Comparison of ENCODE assay signal across 9 mouse cellular contexts in the genomic region with DNA sequence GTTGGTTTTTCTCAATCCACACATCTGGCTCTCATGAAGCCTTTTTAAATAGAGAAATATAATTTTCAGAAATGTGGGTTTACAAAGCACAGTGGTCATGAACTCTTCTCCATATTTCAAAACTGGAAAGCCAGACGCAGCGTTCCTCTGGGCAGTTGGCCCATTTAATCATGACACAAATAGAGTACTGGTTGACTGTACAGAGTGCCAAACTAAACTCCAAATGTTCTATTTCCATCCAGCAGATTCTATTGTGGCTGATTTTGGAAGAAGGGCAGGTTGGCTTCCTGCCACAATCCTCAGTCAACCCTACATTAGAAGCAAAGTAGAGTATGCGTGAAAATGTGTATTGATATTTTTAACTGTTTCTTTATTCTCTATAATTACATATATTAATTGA.
DNase-seq lines count a peak whose midpoint lies in the region; ATAC-seq and TF ChIP-seq lines count a peak whose summit lies in the region.
"Had no signal": no experiment of that assay in that cellular context is flagged by ENCODE, and none has a peak within 500 bp of the region (broad histone marks: within the 10 kb centered on the region; RNA-seq: fewer than 3 reads in every experiment).

No protein-coding gene starts in this region.

- no peak for TF ChIP-seq CTCF in stomach, postnatal 0 days (IDR thresholded peaks at IDR 0.05; ENCODE audit: low read depth)

- H3K27ac ChIP-seq in heart, embryonic 10.5 days: no peak overlapping the region
- no peak overlapping the region for H3K27ac ChIP-seq in stomach, embryonic 14.5 days (ENCODE audit: low read length)
- H3K27ac ChIP-seq in stomach, postnatal 0 days (replicated peaks): no peak overlapping the region
- no peak overlapping the region for H3K27ac ChIP-seq in hindbrain, embryonic 13.5 days
- H3K27ac ChIP-seq: liver, embryonic 15.5 days had no signal

- no peaks in the 10 kb centered on the region for H3K9me3 ChIP-seq in heart, embryonic 10.5 days
- H3K9me3 ChIP-seq in stomach, embryonic 14.5 days (ENCODE audit: control insufficient read depth, low read depth, low read length): no peaks in the 10 kb centered on the region
- no peaks in the 10 kb centered on the region for H3K9me3 ChIP-seq in stomach, postnatal 0 days (ENCODE audit: control insufficient read depth, low read length)
- H3K9me3 ChIP-seq in hindbrain, embryonic 13.5 days: no peaks in the 10 kb centered on the region
- H3K9me3 ChIP-seq: liver, embryonic 15.5 days had no signal

- H3K27me3 ChIP-seq in heart, embryonic 10.5 days (ENCODE audit: insufficient read depth, poor library complexity, severe bottlenecking): no peaks in the 10 kb centered on the region
- H3K27me3 ChIP-seq in stomach, embryonic 14.5 days (ENCODE audit: control insufficient read depth, insufficient read depth, low read length): no peaks in the 10 kb centered on the region
- no peaks in the 10 kb centered on the region for H3K27me3 ChIP-seq in stomach, postnatal 0 days (ENCODE audit: control insufficient read depth, insufficient read depth, low read length)
- no peaks in the 10 kb centered on the region for H3K27me3 ChIP-seq in hindbrain, embryonic 13.5 days
- H3K27me3 ChIP-seq: liver, embryonic 15.5 days had no signal

- peak; percentile 42; the same call in 1 of the 2 replicates for ATAC-seq in stomach, embryonic 14.5 days (ENCODE audit: insufficient number of reproducible peaks, insufficient read depth, low FRiP score, low read depth)
- ATAC-seq in stomach, postnatal 0 days (ENCODE audit: low FRiP score, low TSS enrichment): no peak
- ATAC-seq in erythroid progenitor cell, adult 5-6 weeks (replicated peaks; ENCODE audit: low FRiP score, poor library complexity, severe bottlenecking): no peak
- no peak for ATAC-seq in hindbrain, embryonic 13.5 days (ENCODE audit: low FRiP score)

- H3K9ac ChIP-seq in stomach, embryonic 14.5 days (replicated peaks; ENCODE audit: low read depth, low read length): no peak overlapping the region
- H3K9ac ChIP-seq in stomach, postnatal 0 days (ENCODE audit: low read length): no peak overlapping the region
- H3K9ac ChIP-seq in hindbrain, embryonic 13.5 days: no peak overlapping the region
- H3K9ac ChIP-seq: liver, embryonic 15.5 days had no signal

- H3K4me2 ChIP-seq in stomach, embryonic 14.5 days (replicated peaks; ENCODE audit: low read depth, low read length): no peak overlapping the region
- H3K4me2 ChIP-seq in stomach, postnatal 0 days (replicated peaks; ENCODE audit: low read depth): no peak overlapping the region
- H3K4me2 ChIP-seq in hindbrain, embryonic 13.5 days: no peak overlapping the region
- H3K4me2 ChIP-seq: liver, embryonic 15.5 days had no signal

- no peaks in the 10 kb centered on the region for H3K36me3 ChIP-seq in heart, embryonic 10.5 days
- no peaks in the 10 kb centered on the region for H3K36me3 ChIP-seq in stomach, embryonic 14.5 days (ENCODE audit: control insufficient read depth, insufficient read depth, low read length)
- H3K36me3 ChIP-seq in stomach, postnatal 0 days (ENCODE audit: control insufficient read depth, insufficient read depth, low read length): no peaks in the 10 kb centered on the region
- no peaks in the 10 kb centered on the region for H3K36me3 ChIP-seq in hindbrain, embryonic 13.5 days
- H3K36me3 ChIP-seq: liver, embryonic 15.5 days had no signal

- no peak for TF ChIP-seq EP300 in stomach, postnatal 0 days (optimal IDR thresholded peaks at IDR 0.05)

- H3K4me1 ChIP-seq in heart, embryonic 10.5 days: no peaks in the 10 kb centered on the region
- no peaks in the 10 kb centered on the region for H3K4me1 ChIP-seq in stomach, embryonic 14.5 days (ENCODE audit: control insufficient read depth, insufficient read depth, low read length)
- no peaks in the 10 kb centered on the region for H3K4me1 ChIP-seq in stomach, postnatal 0 days (replicated peaks; ENCODE audit: control insufficient read depth, insufficient read depth)
- H3K4me1 ChIP-seq in hindbrain, embryonic 13.5 days (replicated peaks): no peaks in the 10 kb centered on the region
- H3K4me1 ChIP-seq: liver, embryonic 15.5 days had no signal

- no peak overlapping the region for H3K4me3 ChIP-seq in heart, embryonic 10.5 days
- no peak overlapping the region for H3K4me3 ChIP-seq in stomach, embryonic 14.5 days (ENCODE audit: low read depth, low read length)
- no peak overlapping the region for H3K4me3 ChIP-seq in stomach, postnatal 0 days (ENCODE audit: low read depth, low read length)
- H3K4me3 ChIP-seq in hindbrain, embryonic 13.5 days: no peak overlapping the region
- H3K4me3 ChIP-seq: liver, embryonic 15.5 days had no signal

- WGBS in heart, embryonic 10.5 days: 95% methylated on average over 3 of the region's 3 CpGs
- WGBS in stomach, embryonic 14.5 days: 54% methylated on average over 3 of the region's 3 CpGs
- WGBS in stomach, postnatal 0 days: 46% methylated on average over 3 of the region's 3 CpGs
- 94% methylated on average over 3 of the region's 3 CpGs for WGBS in hindbrain, embryonic 13.5 days

- DNase-seq in heart, adult 18-20 months: peak; percentile 66 to 75
- no peak for DNase-seq in heart, embryonic 10.5 days (ENCODE audit: low spot score)
- no peak for DNase-seq in stomach, postnatal 0 days (ENCODE audit: low spot score)
- DNase-seq in layer of hippocampus, adult 9-11 months: peak; percentile 72
- no peak for DNase-seq in embryo, embryonic 11 days

Comparison
In these comparisons a context has a peak if more than half of its experiments do, and no peak if none do; other contexts are left out.
1. DNase-seq: peak in heart, adult 18-20 months (2 of 2) and layer of hippocampus, adult 9-11 months (single experiment); none in heart, embryonic 10.5 days (single experiment), stomach, postnatal 0 days (single experiment) and embryo, embryonic 11 days (single experiment).